Mouse (Mus musculus): ENCODE measurements around the gene Supt16. TPM values are rescaled to one million over a fixed set of nuclear protein-coding genes. Genes with fewer than 3 reads are reported as not detected.
A peak's percentile ranks its signal among the peaks of the same experiment; 100 is the strongest.

Supt16 gene
- polyA plus RNA-seq (2015; fragmentation: Nextera tagmentation; extraction: Ambion mirVana) = 15.7 and 18.0 TPM in 2 replicates

DNA sequence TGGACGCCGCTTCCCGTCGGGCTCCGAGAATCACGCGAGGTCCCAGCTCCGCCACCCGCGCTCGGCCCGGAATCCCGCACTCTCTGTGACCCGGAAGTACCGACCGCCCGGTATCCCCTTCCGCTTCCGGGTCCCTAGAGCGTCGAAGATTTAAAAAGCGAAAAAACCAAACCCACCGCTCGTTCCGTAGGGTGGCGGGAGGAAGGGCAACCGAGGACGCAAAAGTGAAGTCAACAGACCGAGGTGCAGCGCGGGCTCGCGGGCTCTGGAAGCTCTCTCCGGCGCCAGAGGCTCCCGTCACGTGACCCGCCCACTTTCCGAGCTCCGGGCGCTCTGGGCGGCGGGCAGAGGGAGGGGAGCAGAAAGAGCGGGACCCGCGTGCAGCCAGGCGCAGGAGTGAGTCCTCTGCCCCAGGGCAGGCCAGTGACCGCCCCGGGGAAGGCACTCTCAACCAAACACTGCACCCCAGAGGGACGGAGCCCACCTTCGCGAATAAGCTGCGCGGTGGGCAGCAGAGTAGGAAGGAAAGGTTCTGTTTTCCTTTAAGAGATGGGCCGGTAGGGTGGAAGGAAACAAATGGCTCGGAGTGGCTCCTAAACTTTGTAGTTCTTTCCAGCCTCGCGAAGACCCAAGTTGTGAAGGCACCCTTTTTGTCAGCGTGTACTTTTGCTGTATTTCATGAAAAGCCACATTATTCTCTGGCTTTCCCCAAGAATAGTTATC, at the start of gene Supt16:
Gene Supt16, minus strand, starts transcription at position 261 of the 723 bp plus-strand sequence.
- Histone ChIP-seq H3K27ac (ENCODE audit: low read depth) (peak within 1 kb of the TSS; percentile 100), H3K4me1 (ENCODE audit: insufficient read depth) (peaks cover 17% of the 10 kb centered on the region), H3K9me3 (ENCODE audit: low read length) (no peaks in the 10 kb centered on the region), H3K27me3 (ENCODE audit: insufficient read depth, low read length) (no peaks in the 10 kb centered on the region), H3K4me3 (ENCODE audit: low read depth, low read length) (peak within 1 kb of the TSS; percentile 89), H3K9ac (replicated peaks) (peak within 1 kb of the TSS; percentile 96), H3K4me2 (ENCODE audit: low read depth, low read length) (peak within 1 kb of the TSS; percentile 68), H3K36me3 (replicated peaks; ENCODE audit: insufficient read depth, low read length) (peaks cover 35% of the 10 kb centered on the region)
- 0 out of 2 replicates have a peak, but pooled peaks have one; percentile 8 for TF ChIP-seq EP300 (IDR thresholded peaks at IDR 0.05; ENCODE audit: low read depth)
- TF ChIP-seq CTCF (IDR thresholded peaks at IDR 0.05; ENCODE audit: low read depth) = no peak
- ATAC-seq = peak; percentile 96
- under 1% methylated on average over 59 of the region's 59 CpGs for whole genome bisulfite sequencing (ENCODE audit: insufficient replicate concordance)
- peak; percentile 89 for DNase-seq

DNA sequence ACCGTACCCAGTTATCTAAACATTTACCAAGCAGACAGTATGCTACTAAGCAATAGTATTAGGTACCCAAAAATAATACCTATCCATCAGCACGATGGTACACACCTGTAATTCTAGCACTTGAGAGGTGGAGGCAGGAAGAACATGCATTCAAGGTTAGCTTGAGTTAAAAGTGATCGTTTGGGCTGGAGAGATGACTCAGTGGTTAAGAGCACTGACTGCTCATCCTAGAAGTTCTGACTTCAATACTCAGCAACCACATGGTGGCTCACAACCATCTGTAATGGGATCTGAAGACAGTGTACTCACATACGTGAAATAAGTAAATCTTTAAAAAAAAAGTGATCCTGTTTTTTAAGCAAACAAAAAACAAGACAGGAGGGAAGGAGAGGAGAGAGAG, 48.9 kb upstream of the Supt16 start:
- H3K9me3 ChIP-seq (ENCODE audit: low read length) = no peaks in the 10 kb centered on the region
- H3K27me3 ChIP-seq (ENCODE audit: insufficient read depth, low read length) = no peaks in the 10 kb centered on the region
- no peak for DNase-seq
- no peak overlapping the region for H3K27ac ChIP-seq (ENCODE audit: low read depth)
- ATAC-seq = no peak
- no peak overlapping the region for H3K9ac ChIP-seq (replicated peaks)
- no peaks in the 10 kb centered on the region for H3K36me3 ChIP-seq (replicated peaks; ENCODE audit: insufficient read depth, low read length)
- H3K4me2 ChIP-seq (ENCODE audit: low read depth, low read length) = no peak overlapping the region
- 74% methylated on average over 4 of the region's 4 CpGs for WGBS (ENCODE audit: insufficient replicate concordance)
- H3K4me1 ChIP-seq (ENCODE audit: insufficient read depth) = peaks cover 21% of the 10 kb centered on the region
- TF ChIP-seq CTCF (IDR thresholded peaks at IDR 0.05; ENCODE audit: low read depth) (no peak), EP300 (IDR thresholded peaks at IDR 0.05; ENCODE audit: low read depth) (no peak)
- no peak overlapping the region for H3K4me3 ChIP-seq (ENCODE audit: low read depth, low read length)

DNA sequence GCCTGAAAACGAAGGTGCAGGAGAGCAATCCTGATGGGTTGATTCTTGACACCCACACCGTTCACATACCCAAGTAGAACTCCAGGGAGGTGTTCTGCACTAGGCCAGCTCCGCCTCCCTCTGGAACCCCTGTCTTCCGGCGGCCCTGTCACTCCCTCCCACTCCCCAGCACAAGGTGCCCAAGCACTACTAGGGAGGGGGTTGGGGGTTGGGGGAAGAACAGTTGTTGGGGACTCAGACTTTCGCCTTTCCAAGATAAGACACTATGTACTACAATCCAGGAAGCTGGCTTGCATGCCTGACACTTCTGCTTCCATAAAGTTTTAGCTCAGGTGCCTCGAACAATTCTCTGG, 47.5 kb upstream of the Supt16 start:
- H3K4me3 ChIP-seq (ENCODE audit: low read depth, low read length) = peak overlapping the region; percentile 85
- ATAC-seq = peak; percentile 44
- H3K27ac ChIP-seq (ENCODE audit: low read depth) = peak overlapping the region; percentile 71
- WGBS (ENCODE audit: insufficient replicate concordance) = 13% methylated on average over 7 of the region's 7 CpGs
- TF ChIP-seq CTCF (IDR thresholded peaks at IDR 0.05; ENCODE audit: low read depth) (no peak), EP300 (IDR thresholded peaks at IDR 0.05; ENCODE audit: low read depth) (no peak)
- DNase-seq = no peak
- H3K27me3 ChIP-seq (ENCODE audit: insufficient read depth, low read length) = no peaks in the 10 kb centered on the region
- peak overlapping the region; percentile 84 for H3K9ac ChIP-seq (replicated peaks)
- H3K9me3 ChIP-seq (ENCODE audit: low read length) = no peaks in the 10 kb centered on the region
- H3K4me2 ChIP-seq (ENCODE audit: low read depth, low read length) = peak overlapping the region; percentile 84
- peaks cover 21% of the 10 kb centered on the region for H3K4me1 ChIP-seq (ENCODE audit: insufficient read depth)
- no peaks in the 10 kb centered on the region for H3K36me3 ChIP-seq (replicated peaks; ENCODE audit: insufficient read depth, low read length)

DNA sequence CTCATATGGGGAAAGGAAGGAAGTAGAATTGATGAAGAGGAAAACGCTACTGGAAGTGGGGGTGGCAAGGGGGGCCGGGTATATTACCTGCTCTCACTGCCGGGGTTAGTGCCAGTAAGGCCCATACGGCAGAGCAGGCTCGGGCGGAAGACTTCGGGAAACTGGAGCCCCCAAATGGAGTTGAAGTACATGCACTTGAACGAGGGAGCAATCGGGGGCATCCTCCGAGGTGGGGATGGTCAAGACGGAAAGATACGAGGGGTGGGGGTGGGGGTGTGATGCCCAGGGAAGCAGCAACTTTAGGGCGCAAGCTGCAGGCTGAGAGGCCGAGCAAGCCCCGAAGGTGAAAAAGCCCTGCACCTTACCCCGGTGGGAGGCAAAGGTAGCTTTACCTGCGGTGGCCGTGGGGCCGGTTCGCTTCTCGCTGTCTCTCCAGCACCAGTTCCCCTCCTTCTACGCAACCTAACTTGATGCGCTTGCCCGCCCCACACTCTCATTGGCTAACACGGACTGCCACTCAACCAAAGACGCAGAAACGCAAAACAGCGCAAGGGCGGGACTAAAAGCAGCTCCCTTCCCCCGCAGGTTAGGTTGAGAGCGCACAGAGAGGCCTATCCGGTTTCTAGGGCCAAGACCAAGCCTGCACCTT, 46.9 kb upstream of the Supt16 start:
- Histone ChIP-seq H3K36me3 (replicated peaks; ENCODE audit: insufficient read depth, low read length) (no peaks in the 10 kb centered on the region), H3K4me3 (ENCODE audit: low read depth, low read length) (peak overlapping the region; percentile 85), H3K9ac (replicated peaks) (peak overlapping the region; percentile 84), H3K27me3 (ENCODE audit: insufficient read depth, low read length) (no peaks in the 10 kb centered on the region), H3K9me3 (ENCODE audit: low read length) (no peaks in the 10 kb centered on the region), H3K4me2 (ENCODE audit: low read depth, low read length) (peak overlapping the region; percentile 84), H3K27ac (ENCODE audit: low read depth) (peak overlapping the region; percentile 71), H3K4me1 (ENCODE audit: insufficient read depth) (peaks cover 21% of the 10 kb centered on the region)
- no peak for TF ChIP-seq CTCF (IDR thresholded peaks at IDR 0.05; ENCODE audit: low read depth)
- no peak for TF ChIP-seq EP300 (IDR thresholded peaks at IDR 0.05; ENCODE audit: low read depth)
- DNase-seq (peak; percentile 98), ATAC-seq (peak; percentile 100)
- WGBS (ENCODE audit: insufficient replicate concordance) = under 1% methylated on average over 32 of the region's 32 CpGs

DNA sequence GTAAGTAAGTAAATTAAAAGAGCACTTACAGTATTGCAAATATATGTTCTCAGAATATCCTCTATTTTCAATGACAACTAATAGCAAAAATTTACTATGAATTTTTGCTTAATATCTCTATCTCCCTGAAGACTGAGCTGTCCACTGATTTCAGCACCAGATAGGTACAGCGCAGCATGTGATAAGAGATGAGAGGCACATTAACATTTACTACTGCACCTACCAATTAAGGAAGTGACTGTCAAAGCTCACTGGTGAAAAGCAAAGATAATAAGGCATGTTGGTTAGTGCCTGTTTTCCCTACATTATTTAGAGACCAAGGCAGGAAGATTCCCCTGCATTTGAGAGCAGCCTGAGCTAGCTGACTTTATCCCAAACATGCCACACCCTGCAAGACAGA, 39.0 kb upstream of the Supt16 start:
- DNase-seq = no peak
- no peaks in the 10 kb centered on the region for H3K9me3 ChIP-seq (ENCODE audit: low read length)
- no peak overlapping the region for H3K27ac ChIP-seq (ENCODE audit: low read depth)
- H3K4me2 ChIP-seq (ENCODE audit: low read depth, low read length) = no peak overlapping the region
- no peak overlapping the region for H3K4me3 ChIP-seq (ENCODE audit: low read depth, low read length)
- no peaks in the 10 kb centered on the region for H3K4me1 ChIP-seq (ENCODE audit: insufficient read depth)
- H3K36me3 ChIP-seq (replicated peaks; ENCODE audit: insufficient read depth, low read length) = peaks cover 57% of the 10 kb centered on the region
- no peak overlapping the region for H3K9ac ChIP-seq (replicated peaks)
- no peaks in the 10 kb centered on the region for H3K27me3 ChIP-seq (ENCODE audit: insufficient read depth, low read length)
- no peak for TF ChIP-seq EP300 (IDR thresholded peaks at IDR 0.05; ENCODE audit: low read depth)
- TF ChIP-seq CTCF (IDR thresholded peaks at IDR 0.05; ENCODE audit: low read depth) = no peak
- ATAC-seq = no peak
- WGBS (ENCODE audit: insufficient replicate concordance) = 76% methylated on average over 1 of the region's 1 CpGs

DNA sequence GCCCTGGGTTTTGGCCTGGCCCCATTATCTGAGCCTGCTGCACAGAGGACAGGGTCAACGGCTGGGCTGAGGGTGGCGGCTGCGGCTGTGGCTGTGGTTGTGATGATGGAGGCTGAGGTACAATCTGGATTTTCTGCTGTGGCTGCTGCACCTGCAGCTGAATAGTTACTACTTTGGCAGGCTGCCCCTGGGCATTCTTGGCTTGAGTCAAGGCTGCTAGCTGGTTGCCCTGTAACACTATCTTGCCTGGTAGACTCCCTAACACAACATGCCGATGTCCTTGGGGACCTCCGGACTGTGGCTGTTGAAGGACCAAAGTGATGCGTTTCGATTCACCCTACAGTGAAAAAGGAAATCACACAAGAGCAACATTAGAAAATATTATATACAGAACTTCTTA, 37.9 kb upstream of the Supt16 start:
- Histone ChIP-seq H3K27ac (ENCODE audit: low read depth) (no peak overlapping the region), H3K36me3 (replicated peaks; ENCODE audit: insufficient read depth, low read length) (peaks cover 67% of the 10 kb centered on the region), H3K9me3 (ENCODE audit: low read length) (no peaks in the 10 kb centered on the region), H3K9ac (replicated peaks) (no peak overlapping the region), H3K27me3 (ENCODE audit: insufficient read depth, low read length) (no peaks in the 10 kb centered on the region), H3K4me1 (ENCODE audit: insufficient read depth) (no peaks in the 10 kb centered on the region), H3K4me2 (ENCODE audit: low read depth, low read length) (no peak overlapping the region), H3K4me3 (ENCODE audit: low read depth, low read length) (no peak overlapping the region)
- TF ChIP-seq CTCF (IDR thresholded peaks at IDR 0.05; ENCODE audit: low read depth) = no peak
- no peak for TF ChIP-seq EP300 (IDR thresholded peaks at IDR 0.05; ENCODE audit: low read depth)
- no peak for DNase-seq
- no peak for ATAC-seq
- WGBS (ENCODE audit: insufficient replicate concordance) = 89% methylated on average over 7 of the region's 7 CpGs

All from liver, postnatal 0 days (tissue).